Mouse (Mus musculus) liver, adult 2 months (tissue): ENCODE data around the gene Usp3. TPM values are rescaled to one million over a fixed set of nuclear protein-coding genes. Genes with fewer than 3 reads are reported as not detected.

Experiments
- DNase-seq: peaks from one replicate; pipeline ENCODE4 v3.0.0-alpha.2; 2011; ENCODE audit warnings: low read depth, low spot score; ENCODE audit errors: extremely low read depth
- H3K27ac ChIP-seq: fragments of 200-500 bp; replicated peaks from 2 replicates; pipeline ENCODE4 v1.5.1; 2012; ENCODE audit warnings: low read depth, mild to moderate bottlenecking, control low read depth, inconsistent platforms, low read length; ENCODE audit not compliant: insufficient read depth
- H3K27me3 ChIP-seq: fragments of 200-500 bp; 2 replicates; pipeline ENCODE4 v1.6.1; 2012; ENCODE audit warnings: mild to moderate bottlenecking, moderate library complexity, low read length, inconsistent platforms; ENCODE audit not compliant: control insufficient read depth, insufficient read depth
- H3K36me3 ChIP-seq: fragments of 200-500 bp; 2 replicates; pipeline ENCODE4 v1.6.1; 2012; ENCODE audit warnings: low read length, inconsistent platforms; ENCODE audit not compliant: control insufficient read depth, insufficient read depth
- H3K4me1 ChIP-seq: fragments of 200-500 bp; 2 replicates; pipeline ENCODE4 v1.6.1; 2011; ENCODE audit warnings: low read length; ENCODE audit not compliant: control insufficient read depth, insufficient read depth
- H3K4me3 ChIP-seq: fragments of 200-500 bp; 2 replicates; pipeline ENCODE4 v1.5.1; 2011; ENCODE audit warnings: low read depth, mild to moderate bottlenecking, control low read depth, low read length, moderate library complexity; ENCODE audit not compliant: insufficient read depth
- H3K79me2 ChIP-seq: fragments of 200-500 bp; 2 replicates; pipeline ENCODE4 v1.6.1; 2012; ENCODE audit warnings: inconsistent platforms, mild to moderate bottlenecking, low read length, moderate library complexity; ENCODE audit not compliant: control insufficient read depth, insufficient read depth
- H3K9ac ChIP-seq: fragments of 200-500 bp; 2 replicates; pipeline ENCODE4 v1.6.1; 2012; ENCODE audit warnings: low read depth, mild to moderate bottlenecking, control low read depth, inconsistent platforms, low read length
- CTCF ChIP-seq: fragments of 200-500 bp; IDR thresholded peaks from 2 replicates; pipeline ENCODE4 v1.5.1; 2011; ENCODE audit warnings: low read depth, low read length, control low read depth
- POLR2A ChIP-seq: fragments of 200-500 bp; IDR thresholded peaks from 2 replicates; pipeline ENCODE4 v1.6.1; 2011; ENCODE audit warnings: low read length, control low read depth; ENCODE audit not compliant: insufficient read depth; ENCODE audit errors: extremely low read depth
- WGBS: fragments of 180-500 bp; shearing (Covaris S2); methylation state at CpG from one replicate; pipeline ENCODE4 v1.1.7; 2018; 5-methylcytosine and 5-hydroxymethylcytosine counted together
- polyA plus RNA-seq: library from polyadenylated mRNA; depleted of rRNA; stranded (reverse); fragments of >200 nt; gene quantifications from 2 replicates; pipeline ENCODE4 v1.2.3, GENCODE M21; 2012
- total RNA-seq: library from RNA; depleted of rRNA; stranded (reverse); fragments of >200 nt; gene quantifications from 2 replicates; pipeline ENCODE4 v1.2.3, GENCODE M21; 2014

The Usp3 gene
- total and polyA plus RNA-seq, 2 experiments, result 11.2 to 37.7 TPM

- peaks cover 7% of the 10 kb centered on the region; the same call in 1 of the 2 replicates for H3K36me3 ChIP-seq
- no peaks in the 10 kb centered on the region for H3K79me2 ChIP-seq
- H3K4me3 ChIP-seq, result peak overlapping the region; percentile 73
- peak; percentile 77 for DNase-seq
- peaks cover 15% of the 10 kb centered on the region for H3K4me1 ChIP-seq
- H3K9ac ChIP-seq, result peak overlapping the region; percentile 89
- peak overlapping the region; percentile 90 for H3K27ac ChIP-seq
- under 1% methylated on average over 78 of the region's 78 CpGs for WGBS
- TF ChIP-seq CTCF, result 0 out of 2 replicates have a peak, but pooled peaks have one; percentile 11
- peak; percentile 83 for TF ChIP-seq POLR2A
- H3K27me3 ChIP-seq, result no peaks in the 10 kb centered on the region
Measured at GRCm38 (mm10) chr9:66511580-66512350, 81.2 kb downstream of the Usp3 start.

DNA sequence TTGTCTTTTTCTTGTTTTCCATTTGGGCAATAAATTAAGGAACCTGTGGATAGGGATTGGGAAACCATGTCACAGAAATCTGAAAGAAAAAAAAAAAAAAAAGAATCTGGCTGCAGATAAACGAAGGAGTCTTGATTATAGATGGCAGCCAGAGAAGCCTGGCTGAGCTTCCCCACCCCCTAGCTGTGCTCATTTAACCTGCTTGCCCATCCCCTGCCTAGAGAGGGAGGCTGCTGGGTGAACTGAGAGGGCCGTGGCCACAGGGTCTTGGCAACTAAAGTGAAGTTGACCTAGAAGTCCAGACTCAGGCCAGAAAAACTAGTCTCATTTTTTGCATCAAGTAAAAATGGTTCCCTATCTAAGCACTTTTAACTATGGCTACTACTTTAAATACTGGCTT is 82.0 kb downstream of the Usp3 start:
- H3K4me1 ChIP-seq, result peaks cover 15% of the 10 kb centered on the region

DNA sequence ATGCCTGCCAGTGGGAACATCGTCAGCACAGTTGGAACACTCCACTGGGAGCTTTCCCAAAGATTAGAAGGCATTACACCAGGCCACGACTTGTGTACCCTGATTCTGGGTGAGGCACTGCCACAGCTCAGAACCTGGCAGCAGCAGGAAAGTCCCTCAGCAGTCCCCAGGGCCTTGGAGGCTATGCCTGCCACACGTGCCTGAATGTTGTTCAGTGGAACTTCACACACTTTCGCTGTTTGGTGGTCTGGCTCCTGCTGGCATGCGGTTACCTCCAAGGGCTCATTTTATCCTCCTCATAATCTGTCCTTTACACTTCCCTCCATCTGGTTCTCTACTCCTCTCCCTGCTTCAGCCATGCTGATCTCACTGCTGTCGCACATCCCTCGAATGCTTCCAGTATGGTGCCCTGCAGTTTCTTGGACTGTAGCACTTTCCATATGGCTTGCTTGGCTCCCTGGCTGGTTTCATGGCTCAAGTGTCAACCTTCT is 82.5 kb downstream of the Usp3 start:
- H3K9ac ChIP-seq, result no peak overlapping the region

More for the DNA sequence above, 82.0 kb downstream of the Usp3 start:
- Histone ChIP-seq H3K27ac (no peak overlapping the region), H3K27me3 (no peaks in the 10 kb centered on the region), H3K9ac (peak overlapping the region; percentile 13; the same call in 1 of the 2 replicates), H3K36me3 (no peaks in the 10 kb centered on the region), H3K79me2 (no peaks in the 10 kb centered on the region), H3K4me3 (no peak overlapping the region)
- no peak for TF ChIP-seq POLR2A
- TF ChIP-seq CTCF, result no peak
- peak; percentile 19 for DNase-seq
- 10% methylated on average over 2 of the region's 2 CpGs for WGBS

GRCm38 (mm10) chr9:66508890-66509399 is 84.0 kb downstream of the Usp3 start:
- 88% methylated on average over 4 of the region's 4 CpGs for WGBS
- peaks cover 5% of the 10 kb centered on the region for H3K36me3 ChIP-seq
- DNase-seq, result no peak
- H3K4me1 ChIP-seq, result peaks cover 14% of the 10 kb centered on the region
- no peaks in the 10 kb centered on the region for H3K27me3 ChIP-seq
- no peak for TF ChIP-seq CTCF
- no peak for TF ChIP-seq POLR2A
- H3K4me3 ChIP-seq, result no peak overlapping the region
- H3K79me2 ChIP-seq, result no peaks in the 10 kb centered on the region
- H3K27ac ChIP-seq, result no peak overlapping the region
- H3K9ac ChIP-seq, result no peak overlapping the region

More for the DNA sequence above, 82.5 kb downstream of the Usp3 start:
- H3K4me1 ChIP-seq, result peaks cover 15% of the 10 kb centered on the region
- 67% methylated on average over 7 of the region's 7 CpGs for WGBS
- H3K27me3 ChIP-seq, result no peaks in the 10 kb centered on the region
- no peaks in the 10 kb centered on the region for H3K79me2 ChIP-seq
- no peak overlapping the region for H3K27ac ChIP-seq
- H3K36me3 ChIP-seq, result peaks cover 3% of the 10 kb centered on the region
- H3K4me3 ChIP-seq, result no peak overlapping the region
- peak; percentile 61 for DNase-seq
- TF ChIP-seq POLR2A (no peak), CTCF (no peak)

GRCm38 (mm10) chr9:66507684-66508083 is 85.3 kb downstream of the Usp3 start:
- peaks cover 5% of the 10 kb centered on the region for H3K36me3 ChIP-seq
- WGBS, result 95% methylated on average over 3 of the region's 3 CpGs
- peaks cover 7% of the 10 kb centered on the region for H3K4me1 ChIP-seq
- no peak overlapping the region for H3K9ac ChIP-seq
- no peaks in the 10 kb centered on the region for H3K79me2 ChIP-seq
- no peak for DNase-seq
- no peak overlapping the region for H3K4me3 ChIP-seq
- no peaks in the 10 kb centered on the region for H3K27me3 ChIP-seq
- no peak overlapping the region for H3K27ac ChIP-seq
- TF ChIP-seq POLR2A, result no peak
- TF ChIP-seq CTCF, result no peak

GRCm38 (mm10) chr9:66506424-66506823 is 86.5 kb downstream of the Usp3 start:
- Histone ChIP-seq H3K27ac (no peak overlapping the region), H3K79me2 (no peaks in the 10 kb centered on the region), H3K4me1 (peaks cover 7% of the 10 kb centered on the region), H3K4me3 (no peak overlapping the region), H3K9ac (no peak overlapping the region), H3K36me3 (peaks cover 15% of the 10 kb centered on the region), H3K27me3 (no peaks in the 10 kb centered on the region)
- no peak for TF ChIP-seq POLR2A
- no peak for TF ChIP-seq CTCF
- DNase-seq, result no peak
